Mouse (Mus musculus) liver, embryonic 13.5 days (tissue): Measurements from ENCODE around the gene Gm26657. TPM values are rescaled to one million over a fixed set of nuclear protein-coding genes. Genes with fewer than 3 reads are reported as not detected.

Source experiments
- ATAC-seq: fragments of 200-750 bp; cut with Nextera tagmentation; 2 replicates; pipeline ENCODE4 v1.8.0; 2017; ENCODE audit warnings: low read depth, mild to moderate bottlenecking, moderate number of reproducible peaks, moderate library complexity
- DNase-seq: peaks from one replicate; pipeline ENCODE4 v3.0.0; 2022
- H3K27ac ChIP-seq: fragments of 300-500 bp; sonication (generic); 2 replicates; pipeline ENCODE4 v1.5.1; 2015; ENCODE audit warnings: moderate library complexity, mild to moderate bottlenecking, inconsistent platforms
- H3K27me3 ChIP-seq: fragments of 300-500 bp; sonication (generic); 2 replicates; pipeline ENCODE4 v1.6.1; 2015; ENCODE audit warnings: mild to moderate bottlenecking, inconsistent platforms
- H3K36me3 ChIP-seq: fragments of 300-500 bp; sonication (generic); 2 replicates; pipeline ENCODE4 v1.6.1; 2015; ENCODE audit warnings: mild to moderate bottlenecking, inconsistent platforms
- H3K4me1 ChIP-seq: fragments of 300-500 bp; sonication (generic); replicated peaks from 2 replicates; pipeline ENCODE4 v1.6.1; 2015; ENCODE audit warnings: inconsistent platforms
- H3K4me2 ChIP-seq: fragments of 300-500 bp; sonication (generic); 2 replicates; pipeline ENCODE4 v1.6.1; 2015; ENCODE audit warnings: inconsistent platforms, mild to moderate bottlenecking, moderate library complexity
- H3K4me3 ChIP-seq: fragments of 300-500 bp; sonication (generic); replicated peaks from 2 replicates; pipeline ENCODE4 v1.5.1; 2015; ENCODE audit warnings: mild to moderate bottlenecking, inconsistent platforms
- H3K9ac ChIP-seq: fragments of 300-500 bp; sonication (generic); 2 replicates; pipeline ENCODE4 v1.6.1; 2015; ENCODE audit warnings: mild to moderate bottlenecking, inconsistent platforms
- H3K9me3 ChIP-seq: fragments of 300-500 bp; sonication (generic); replicated peaks from 2 replicates; pipeline ENCODE4 v1.6.1; 2016; ENCODE audit warnings: inconsistent platforms
- WGBS: fragments of 180-500 bp; shearing (Covaris S2); methylation state at CpG from one replicate; pipeline ENCODE4 v1.1.7; 2015; ENCODE audit not compliant: insufficient replicate concordance; 5-methylcytosine and 5-hydroxymethylcytosine counted together
- polyA plus RNA-seq: library from polyadenylated mRNA; unstranded; fragments of >200 nt; fragmentation: Nextera tagmentation; extraction: Ambion mirVana; gene quantifications from 2 replicates; pipeline ENCODE4 v1.2.1, GENCODE M21; 2015

Gene Gm26657
- polyA plus RNA-seq, 1 experiment from 2014 or later: not detected

- DNase-seq (no peak), ATAC-seq (no peak)
- no peaks in the 10 kb centered on the region for H3K4me1 ChIP-seq
- H3K9ac ChIP-seq: no peak overlapping the region
- H3K36me3 ChIP-seq: peaks cover 89% of the 10 kb centered on the region
- no peak overlapping the region for H3K4me3 ChIP-seq
- no peaks in the 10 kb centered on the region for H3K9me3 ChIP-seq
- H3K27me3 ChIP-seq: no peaks in the 10 kb centered on the region
- H3K4me2 ChIP-seq: no peak overlapping the region
- 48% methylated on average over 5 of the region's 5 CpGs for WGBS
- no peak overlapping the region for H3K27ac ChIP-seq
Observed at GRCm38 (mm10) chr4:56767861-56768284, 28.0 kb downstream of the Gm26657 start.

GRCm38 (mm10) chr4:56768913-56769312 lies 29.0 kb downstream of the Gm26657 start:
- Histone ChIP-seq H3K27ac (no peak overlapping the region), H3K9ac (no peak overlapping the region), H3K4me1 (no peaks in the 10 kb centered on the region), H3K4me2 (no peak overlapping the region), H3K9me3 (no peaks in the 10 kb centered on the region), H3K36me3 (peaks cover 93% of the 10 kb centered on the region), H3K4me3 (no peak overlapping the region), H3K27me3 (no peaks in the 10 kb centered on the region)
- no peak for DNase-seq
- WGBS: 80% methylated on average over 7 of the region's 7 CpGs
- no peak for ATAC-seq

DNA sequence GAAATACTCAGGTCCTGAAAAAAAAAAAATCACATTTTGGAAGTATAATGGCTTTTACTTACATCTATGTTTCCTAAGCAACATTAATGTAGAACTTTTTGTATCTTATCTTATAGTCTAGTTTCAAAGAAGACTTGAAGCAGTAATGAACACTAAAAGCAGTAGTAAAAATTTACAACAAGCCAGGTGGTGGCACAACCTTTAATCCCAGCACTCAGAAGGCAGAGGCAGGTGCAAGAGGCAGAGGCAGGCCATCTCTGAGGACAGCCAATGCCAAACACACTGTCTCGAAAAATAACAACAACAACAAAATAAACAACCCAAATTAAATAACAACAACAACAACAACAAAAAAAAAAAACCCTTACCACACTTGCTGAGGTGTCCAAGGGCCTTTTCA lies 31.2 kb downstream of the Gm26657 start:
- Histone ChIP-seq H3K4me2 (no peak overlapping the region), H3K36me3 (peaks cover 89% of the 10 kb centered on the region), H3K4me1 (no peaks in the 10 kb centered on the region), H3K27ac (no peak overlapping the region), H3K27me3 (no peaks in the 10 kb centered on the region), H3K4me3 (no peak overlapping the region), H3K9ac (no peak overlapping the region), H3K9me3 (no peaks in the 10 kb centered on the region)
- ATAC-seq: no peak
- DNase-seq: no peak
- 50% methylated on average over 1 of the region's 1 CpGs for WGBS

Other genes with a start within 250 kb of the Gm26657 start
- not detected in 2 replicates for gene Actl7b, start 1.4 kb downstream of the Gm26657 start, polyA plus RNA-seq
- gene Actl7a, start 3.3 kb downstream of the Gm26657 start, polyA plus RNA-seq: not detected in 2 replicates
- gene Elp1, start 62.3 kb downstream of the Gm26657 start, polyA plus RNA-seq: 14.8 and 15.7 TPM in 2 replicates
- gene Fam206a, start 62.3 kb downstream of the Gm26657 start, polyA plus RNA-seq: 5.9 and 8.0 TPM in 2 replicates
- gene Ctnnal1, start 125.1 kb downstream of the Gm26657 start, polyA plus RNA-seq: 9.5 and 11.2 TPM in 2 replicates
- 2.8 and 3.5 TPM in 2 replicates for gene Tmem245, start 207.4 kb downstream of the Gm26657 start, polyA plus RNA-seq